Mouse (Mus musculus) spleen, adult 2 months (tissue): ENCODE measurements at regions not wholly inside any gene's neighbourhood (a gene's known extent, or its start where the extent isn't known, plus 50 kb on each side); places are given as distances from the start of the nearest gene placed in this dataset.

ENCODE experiments used
- CTCF ChIP-seq: fragments of 200-500 bp; IDR thresholded peaks from 2 replicates; pipeline ENCODE4 v1.5.1; 2011; ENCODE audit warnings: mild to moderate bottlenecking, inconsistent platforms; ENCODE audit not compliant: insufficient read depth, insufficient read length, insufficient replicate concordance; ENCODE audit errors: extremely low read depth
- POLR2A ChIP-seq: fragments of 200-500 bp; IDR thresholded peaks from 2 replicates; pipeline ENCODE4 v1.6.1; 2011; ENCODE audit warnings: low read depth, low read length, inconsistent platforms

DNA sequence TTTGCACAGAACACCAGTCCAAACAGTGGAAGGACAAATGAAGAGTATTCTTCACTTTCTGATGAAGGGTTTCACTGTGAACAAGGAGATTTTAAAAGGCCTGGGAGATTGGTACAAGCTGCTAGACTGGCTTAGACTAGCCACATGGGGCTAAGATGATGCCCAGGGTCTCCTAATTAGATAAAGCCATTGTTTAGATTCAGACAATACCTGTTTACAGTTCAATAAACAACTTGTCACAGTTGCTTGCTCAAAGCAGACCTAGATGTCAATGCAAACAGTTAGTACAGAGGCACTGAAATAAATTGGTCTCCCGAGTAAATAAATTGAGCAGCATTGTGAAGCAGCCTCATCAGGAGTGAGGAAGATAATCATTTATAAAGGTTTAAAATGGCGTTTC, 359.6 kb downstream of the Rwdd3 start:
- TF ChIP-seq CTCF (no peak), POLR2A (no peak)
